Mouse (Mus musculus): ENCODE data around the gene Rpia. TPM values are rescaled to one million over a fixed set of nuclear protein-coding genes. Genes with fewer than 3 reads are reported as not detected.

Gene Rpia
- polyA plus RNA-seq, 1 experiment from 2014 or later = 1.8 TPM

GRCm38 (mm10) chr6:70729125-70729524 is 62.9 kb downstream of the Rpia start:
- Histone ChIP-seq H3K9me3 (no peaks in the 10 kb centered on the region), H3K27ac (no peak overlapping the region), H3K4me3 (no peak overlapping the region), H3K4me1 (replicated peaks) (no peaks in the 10 kb centered on the region), H3K27me3 (ENCODE audit: insufficient read depth, poor library complexity, severe bottlenecking) (no peaks in the 10 kb centered on the region), H3K36me3 (no peaks in the 10 kb centered on the region)
- 95% methylated on average over 1 of the region's 1 CpGs for WGBS
- no peak for DNase-seq (ENCODE audit: low spot score)

GRCm38 (mm10) chr6:70727094-70727721 is 64.8 kb downstream of the Rpia start:
- no peak for DNase-seq (ENCODE audit: low spot score)
- Histone ChIP-seq H3K9me3 (no peaks in the 10 kb centered on the region), H3K36me3 (no peaks in the 10 kb centered on the region), H3K4me1 (replicated peaks) (no peaks in the 10 kb centered on the region), H3K27me3 (ENCODE audit: insufficient read depth, poor library complexity, severe bottlenecking) (no peaks in the 10 kb centered on the region), H3K27ac (no peak overlapping the region), H3K4me3 (no peak overlapping the region)
- WGBS = 79% methylated on average over 4 of the region's 4 CpGs

- no peak overlapping the region for H3K4me3 ChIP-seq
- no peak overlapping the region for H3K27ac ChIP-seq
- DNase-seq (ENCODE audit: low spot score) = no peak
- 61% methylated on average over 2 of the region's 2 CpGs for WGBS
- no peaks in the 10 kb centered on the region for H3K27me3 ChIP-seq (ENCODE audit: insufficient read depth, poor library complexity, severe bottlenecking)
- H3K36me3 ChIP-seq = no peaks in the 10 kb centered on the region
- H3K4me1 ChIP-seq (replicated peaks) = no peaks in the 10 kb centered on the region
- no peaks in the 10 kb centered on the region for H3K9me3 ChIP-seq
Measured at GRCm38 (mm10) chr6:70725639-70726038, 66.4 kb downstream of the Rpia start.

- no peak overlapping the region for H3K4me3 ChIP-seq
- H3K27ac ChIP-seq = no peak overlapping the region
- no peaks in the 10 kb centered on the region for H3K9me3 ChIP-seq
- H3K27me3 ChIP-seq (ENCODE audit: insufficient read depth, poor library complexity, severe bottlenecking) = no peaks in the 10 kb centered on the region
- no peaks in the 10 kb centered on the region for H3K36me3 ChIP-seq
- DNase-seq (ENCODE audit: low spot score) = no peak
- H3K4me1 ChIP-seq (replicated peaks) = no peaks in the 10 kb centered on the region
- whole genome bisulfite sequencing = 94% methylated on average over 13 of the region's 13 CpGs
Measured at GRCm38 (mm10) chr6:70724722-70725121, 67.3 kb downstream of the Rpia start.

- DNase-seq (ENCODE audit: low spot score) = no peak
- Histone ChIP-seq H3K9me3 (no peaks in the 10 kb centered on the region), H3K27ac (no peak overlapping the region), H3K4me3 (no peak overlapping the region), H3K4me1 (replicated peaks) (no peaks in the 10 kb centered on the region), H3K27me3 (ENCODE audit: insufficient read depth, poor library complexity, severe bottlenecking) (no peaks in the 10 kb centered on the region), H3K36me3 (no peaks in the 10 kb centered on the region)
- WGBS = 91% methylated on average over 7 of the region's 7 CpGs
Measured at GRCm38 (mm10) chr6:70722298-70722697, 69.7 kb downstream of the Rpia start.

- Histone ChIP-seq H3K9me3 (no peaks in the 10 kb centered on the region), H3K36me3 (no peaks in the 10 kb centered on the region), H3K27ac (no peak overlapping the region), H3K4me1 (replicated peaks) (no peaks in the 10 kb centered on the region), H3K27me3 (ENCODE audit: insufficient read depth, poor library complexity, severe bottlenecking) (no peaks in the 10 kb centered on the region), H3K4me3 (no peak overlapping the region)
- DNase-seq (ENCODE audit: low spot score) = no peak
- WGBS = 67% methylated on average over 2 of the region's 2 CpGs
Measured at GRCm38 (mm10) chr6:70718760-70719159, 73.3 kb downstream of the Rpia start.

GRCm38 (mm10) chr6:70718164-70718563 is 73.9 kb downstream of the Rpia start:
- Histone ChIP-seq H3K36me3 (no peaks in the 10 kb centered on the region), H3K9me3 (no peaks in the 10 kb centered on the region), H3K4me3 (no peak overlapping the region), H3K4me1 (replicated peaks) (no peaks in the 10 kb centered on the region), H3K27me3 (ENCODE audit: insufficient read depth, poor library complexity, severe bottlenecking) (no peaks in the 10 kb centered on the region), H3K27ac (no peak overlapping the region)
- DNase-seq (ENCODE audit: low spot score) = no peak
- WGBS = 86% methylated on average over 4 of the region's 4 CpGs

- Histone ChIP-seq H3K4me1 (replicated peaks) (no peaks in the 10 kb centered on the region), H3K4me3 (no peak overlapping the region), H3K27me3 (ENCODE audit: insufficient read depth, poor library complexity, severe bottlenecking) (no peaks in the 10 kb centered on the region), H3K27ac (no peak overlapping the region), H3K9me3 (no peaks in the 10 kb centered on the region), H3K36me3 (no peaks in the 10 kb centered on the region)
- WGBS = 79% methylated on average over 12 of the region's 12 CpGs
- no peak for DNase-seq (ENCODE audit: low spot score)
Measured at GRCm38 (mm10) chr6:70716701-70717393, 75.2 kb downstream of the Rpia start.

Other genes with a start within 250 kb of the Rpia start
- 9.4 and 10.4 TPM in 2 replicates for gene Eif2ak3, start 52.3 kb upstream of the Rpia start, polyA plus RNA-seq (2016; fragmentation: Nextera tagmentation; extraction: Ambion mirVana)
- not detected in 2 replicates for gene Tex37, start 126.7 kb upstream of the Rpia start, polyA plus RNA-seq (2016; fragmentation: Nextera tagmentation; extraction: Ambion mirVana)
- not detected in 2 replicates for gene Foxi3, start 164.3 kb upstream of the Rpia start, polyA plus RNA-seq (2016; fragmentation: Nextera tagmentation; extraction: Ambion mirVana)